Mouse (Mus musculus): ENCODE results near the gene Rps28.

DNA sequence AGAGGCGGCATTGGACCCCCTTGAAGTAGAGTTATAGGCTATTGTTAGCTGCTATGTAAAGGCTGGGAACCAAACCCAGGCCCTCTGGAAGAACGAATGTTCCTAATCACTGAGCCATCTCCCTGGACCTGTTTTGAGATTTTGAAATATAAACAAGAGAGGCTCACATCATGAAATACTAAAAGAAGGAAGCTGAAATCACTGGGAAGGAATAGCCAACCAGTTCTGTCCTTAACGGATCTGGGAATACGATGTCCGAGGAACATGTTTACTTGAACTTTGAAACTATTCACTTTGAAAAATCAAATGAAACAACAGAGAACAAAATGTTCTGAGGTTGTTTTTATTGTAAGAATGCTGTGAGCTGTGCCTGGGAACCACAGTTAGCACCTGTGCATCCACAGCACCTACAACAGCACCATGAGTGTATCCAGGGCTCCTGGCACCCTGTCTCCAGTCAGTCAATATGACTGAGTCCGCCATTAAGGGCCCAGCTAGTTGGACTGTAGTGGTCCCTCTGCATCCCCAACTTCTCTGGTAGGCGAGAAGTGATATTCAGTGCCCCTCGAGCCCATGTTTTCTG lies 49.7 kb downstream of the Rps28 start:
- TF ChIP-seq CTCF (IDR thresholded peaks at IDR 0.05; ENCODE audit: borderline replicate concordance, insufficient read depth, low read length) = no peak
- TF ChIP-seq POLR2A (IDR thresholded peaks at IDR 0.05; ENCODE audit: low read depth, low read length) = no peak
